Mouse (Mus musculus): ENCODE results near the gene Znhit3. TPM values are rescaled to one million over a fixed set of nuclear protein-coding genes. Genes with fewer than 3 reads are reported as not detected.

Gene Znhit3
- polyA plus RNA-seq, 1 experiment from 2014 or later, result 27.4 TPM

- Histone ChIP-seq H3K36me3 (ENCODE audit: control insufficient read depth, insufficient read depth) (no peaks in the 10 kb centered on the region), H3K4me3 (ENCODE audit: low read depth, low read length) (no peak overlapping the region), H3K27ac (ENCODE audit: low read length) (no peak overlapping the region), H3K4me2 (ENCODE audit: low read depth, low read length) (no peak overlapping the region), H3K9ac (ENCODE audit: low read depth, low read length) (no peak overlapping the region), H3K27me3 (ENCODE audit: control insufficient read depth, insufficient read depth, low read depth, low read length) (peaks cover 15% of the 10 kb centered on the region), H3K4me1 (ENCODE audit: control insufficient read depth, low read depth, low read length) (no peaks in the 10 kb centered on the region; the same call in none of the 2 replicates), H3K9me3 (replicated peaks; ENCODE audit: control insufficient read depth, low read length) (no peaks in the 10 kb centered on the region)
- WGBS (ENCODE audit: insufficient replicate concordance), result 2% methylated on average over 15 of the region's 15 CpGs
- no peak for ATAC-seq (ENCODE audit: low read depth)
Measured at GRCm38 (mm10) chr11:84943948-84944347, 27.8 kb upstream of the Znhit3 start.

DNA sequence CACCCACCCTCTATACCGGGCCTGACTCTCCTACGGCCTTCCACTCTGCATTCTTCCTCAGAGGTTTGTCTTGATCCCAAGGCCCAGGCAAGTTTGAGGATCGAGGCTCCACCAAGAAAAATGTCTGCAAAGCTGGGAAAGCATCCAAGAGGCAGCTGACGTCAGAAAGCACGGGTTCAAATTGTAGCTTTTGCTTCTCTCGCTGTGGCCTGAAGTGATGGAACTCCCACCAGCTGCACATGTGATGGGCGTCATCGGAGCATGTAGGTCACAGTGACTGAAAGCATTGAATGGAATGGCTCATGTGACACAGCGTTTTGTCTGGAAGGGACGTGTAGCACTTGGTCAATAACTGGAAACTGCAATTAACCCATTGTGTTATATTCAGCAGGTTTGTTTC lies 24.0 kb upstream of the Znhit3 start:
- ATAC-seq (ENCODE audit: low read depth), result no peak
- H3K4me2 ChIP-seq (ENCODE audit: low read depth, low read length), result no peak overlapping the region
- H3K27me3 ChIP-seq (ENCODE audit: control insufficient read depth, insufficient read depth, low read depth, low read length), result peaks cover 11% of the 10 kb centered on the region
- WGBS (ENCODE audit: insufficient replicate concordance), result 65% methylated on average over 10 of the region's 10 CpGs
- H3K27ac ChIP-seq (ENCODE audit: low read length), result no peak overlapping the region
- no peaks in the 10 kb centered on the region for H3K9me3 ChIP-seq (replicated peaks; ENCODE audit: control insufficient read depth, low read length)
- H3K4me3 ChIP-seq (ENCODE audit: low read depth, low read length), result no peak overlapping the region
- no peaks in the 10 kb centered on the region for H3K36me3 ChIP-seq (ENCODE audit: control insufficient read depth, insufficient read depth)
- no peaks in the 10 kb centered on the region; the same call in 1 of the 2 replicates for H3K4me1 ChIP-seq (ENCODE audit: control insufficient read depth, low read depth, low read length)
- H3K9ac ChIP-seq (ENCODE audit: low read depth, low read length), result no peak overlapping the region

DNA sequence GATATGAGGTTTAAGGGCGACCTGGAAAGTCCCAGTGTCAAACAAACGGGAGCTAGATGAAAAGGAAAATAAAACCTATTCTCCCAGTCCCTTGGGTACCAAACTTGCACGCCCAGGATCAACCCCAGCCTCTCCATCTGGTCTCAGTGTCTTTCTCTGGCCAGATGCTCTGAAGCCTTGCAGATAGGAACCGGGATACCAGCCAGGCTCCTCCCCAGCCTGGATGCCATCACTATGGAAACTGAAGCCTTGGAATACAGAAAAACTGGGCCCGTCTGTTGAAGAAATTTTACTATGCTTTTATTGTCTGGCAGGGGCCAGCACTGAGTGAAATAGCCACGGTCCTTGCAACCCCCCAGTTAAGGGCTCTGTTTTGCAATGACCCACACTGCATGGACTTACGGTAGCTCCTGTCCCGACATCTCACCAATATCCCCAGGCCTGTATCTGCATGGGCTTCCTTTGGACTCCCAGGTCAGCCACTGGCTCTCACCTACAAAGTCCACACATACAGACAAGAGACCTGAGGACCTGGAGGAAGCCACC lies 23.4 kb upstream of the Znhit3 start:
- H3K36me3 ChIP-seq (ENCODE audit: control insufficient read depth, insufficient read depth), result no peaks in the 10 kb centered on the region
- no peaks in the 10 kb centered on the region for H3K9me3 ChIP-seq (replicated peaks; ENCODE audit: control insufficient read depth, low read length)
- 50% methylated on average over 8 of the region's 8 CpGs for WGBS (ENCODE audit: insufficient replicate concordance)
- H3K4me2 ChIP-seq (ENCODE audit: low read depth, low read length), result no peak overlapping the region
- no peak overlapping the region for H3K4me3 ChIP-seq (ENCODE audit: low read depth, low read length)
- no peaks in the 10 kb centered on the region; the same call in 1 of the 2 replicates for H3K4me1 ChIP-seq (ENCODE audit: control insufficient read depth, low read depth, low read length)
- H3K27me3 ChIP-seq (ENCODE audit: control insufficient read depth, insufficient read depth, low read depth, low read length), result peaks cover 6% of the 10 kb centered on the region
- ATAC-seq (ENCODE audit: low read depth), result no peak
- H3K9ac ChIP-seq (ENCODE audit: low read depth, low read length), result no peak overlapping the region
- no peak overlapping the region for H3K27ac ChIP-seq (ENCODE audit: low read length)

GRCm38 (mm10) chr11:84932261-84932660 lies 16.1 kb upstream of the Znhit3 start:
- Histone ChIP-seq H3K4me3 (ENCODE audit: low read depth, low read length) (no peak overlapping the region), H3K27me3 (ENCODE audit: control insufficient read depth, insufficient read depth, low read depth, low read length) (no peaks in the 10 kb centered on the region), H3K9ac (ENCODE audit: low read depth, low read length) (no peak overlapping the region), H3K27ac (ENCODE audit: low read length) (no peak overlapping the region), H3K4me1 (ENCODE audit: control insufficient read depth, low read depth, low read length) (no peaks in the 10 kb centered on the region), H3K36me3 (ENCODE audit: control insufficient read depth, insufficient read depth) (no peaks in the 10 kb centered on the region), H3K4me2 (ENCODE audit: low read depth, low read length) (no peak overlapping the region), H3K9me3 (replicated peaks; ENCODE audit: control insufficient read depth, low read length) (no peaks in the 10 kb centered on the region)
- WGBS (ENCODE audit: insufficient replicate concordance), result 15% methylated on average over 6 of the region's 6 CpGs
- ATAC-seq (ENCODE audit: low read depth), result no peak

DNA sequence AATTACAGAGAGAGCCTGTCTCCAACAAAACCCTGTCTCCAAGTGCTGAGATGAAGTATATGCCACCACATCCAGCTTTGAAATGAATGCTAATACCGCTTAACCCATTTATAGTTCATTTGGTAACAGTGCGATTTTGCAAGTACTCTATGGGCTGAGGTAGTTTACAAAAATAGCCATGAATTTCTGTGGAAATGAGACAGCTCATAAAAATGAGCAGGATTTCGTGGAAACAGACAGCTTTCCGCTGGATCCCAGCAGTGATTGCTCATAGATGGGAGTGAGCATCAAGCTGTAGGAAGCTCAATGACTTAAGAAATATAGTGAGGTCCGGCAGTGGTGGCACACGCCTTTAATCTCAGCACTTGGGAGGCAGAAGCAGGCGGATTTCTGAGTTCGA lies 4.8 kb upstream of the Znhit3 start:
- 71% methylated on average over 6 of the region's 8 CpGs for WGBS (ENCODE audit: insufficient replicate concordance)
- Histone ChIP-seq H3K4me2 (ENCODE audit: low read depth, low read length) (no peak overlapping the region), H3K9ac (ENCODE audit: low read depth, low read length) (no peak overlapping the region), H3K4me1 (ENCODE audit: control insufficient read depth, low read depth, low read length) (peaks cover 15% of the 10 kb centered on the region), H3K27ac (ENCODE audit: low read length) (no peak overlapping the region), H3K4me3 (ENCODE audit: low read depth, low read length) (no peak overlapping the region), H3K27me3 (ENCODE audit: control insufficient read depth, insufficient read depth, low read depth, low read length) (no peaks in the 10 kb centered on the region), H3K36me3 (ENCODE audit: control insufficient read depth, insufficient read depth) (no peaks in the 10 kb centered on the region), H3K9me3 (replicated peaks; ENCODE audit: control insufficient read depth, low read length) (no peaks in the 10 kb centered on the region)
- ATAC-seq (ENCODE audit: low read depth), result no peak

- no peak overlapping the region for H3K4me3 ChIP-seq (ENCODE audit: low read depth, low read length)
- no peak overlapping the region for H3K27ac ChIP-seq (ENCODE audit: low read length)
- H3K36me3 ChIP-seq (ENCODE audit: control insufficient read depth, insufficient read depth), result no peaks in the 10 kb centered on the region
- no peaks in the 10 kb centered on the region for H3K27me3 ChIP-seq (ENCODE audit: control insufficient read depth, insufficient read depth, low read depth, low read length)
- no peak overlapping the region for H3K9ac ChIP-seq (ENCODE audit: low read depth, low read length)
- peaks cover 21% of the 10 kb centered on the region for H3K4me1 ChIP-seq (ENCODE audit: control insufficient read depth, low read depth, low read length)
- ATAC-seq (ENCODE audit: low read depth), result no peak
- no peaks in the 10 kb centered on the region for H3K9me3 ChIP-seq (replicated peaks; ENCODE audit: control insufficient read depth, low read length)
- 52% methylated on average over 7 of the region's 7 CpGs for WGBS (ENCODE audit: insufficient replicate concordance)
- H3K4me2 ChIP-seq (ENCODE audit: low read depth, low read length), result no peak overlapping the region
Measured at GRCm38 (mm10) chr11:84919951-84920350, 3.8 kb upstream of the Znhit3 start.

GRCm38 (mm10) chr11:84919276-84919675 lies 3.1 kb upstream of the Znhit3 start:
- no peaks in the 10 kb centered on the region for H3K36me3 ChIP-seq (ENCODE audit: control insufficient read depth, insufficient read depth)
- H3K4me2 ChIP-seq (ENCODE audit: low read depth, low read length), result no peak overlapping the region
- H3K27ac ChIP-seq (ENCODE audit: low read length), result no peak overlapping the region
- H3K9me3 ChIP-seq (replicated peaks; ENCODE audit: control insufficient read depth, low read length), result no peaks in the 10 kb centered on the region
- peaks cover 24% of the 10 kb centered on the region for H3K4me1 ChIP-seq (ENCODE audit: control insufficient read depth, low read depth, low read length)
- ATAC-seq (ENCODE audit: low read depth), result no peak
- no peak overlapping the region for H3K4me3 ChIP-seq (ENCODE audit: low read depth, low read length)
- 25% methylated on average over 3 of the region's 3 CpGs for WGBS (ENCODE audit: insufficient replicate concordance)
- H3K9ac ChIP-seq (ENCODE audit: low read depth, low read length), result no peak overlapping the region
- H3K27me3 ChIP-seq (ENCODE audit: control insufficient read depth, insufficient read depth, low read depth, low read length), result no peaks in the 10 kb centered on the region

DNA sequence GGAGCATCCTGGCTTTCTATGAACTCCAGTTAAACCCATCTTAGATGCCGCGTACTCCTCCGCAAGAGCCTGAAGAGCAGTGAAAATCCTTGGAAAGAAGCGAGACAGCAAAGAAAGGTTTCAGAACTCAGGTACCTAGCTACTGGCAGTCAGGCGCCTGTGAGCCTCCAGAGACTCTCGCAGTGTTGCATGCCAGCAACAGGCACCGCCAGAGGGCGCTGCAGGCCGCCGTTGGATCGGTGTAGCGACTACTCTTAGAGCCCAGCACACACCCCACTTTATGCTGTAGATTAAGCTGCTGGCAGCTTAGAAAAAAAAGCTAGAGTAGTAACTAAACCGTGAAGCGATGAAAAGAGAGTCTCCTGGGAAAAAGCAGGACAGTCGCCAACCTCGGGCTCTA lies 2.3 kb upstream of the Znhit3 start:
- Histone ChIP-seq H3K9ac (ENCODE audit: low read depth, low read length) (no peak overlapping the region), H3K4me1 (ENCODE audit: control insufficient read depth, low read depth, low read length) (peaks cover 24% of the 10 kb centered on the region), H3K27ac (ENCODE audit: low read length) (no peak overlapping the region), H3K36me3 (ENCODE audit: control insufficient read depth, insufficient read depth) (no peaks in the 10 kb centered on the region), H3K4me3 (ENCODE audit: low read depth, low read length) (0 out of 2 replicates have a peak overlapping the region, but pooled peaks have one; percentile 5), H3K9me3 (replicated peaks; ENCODE audit: control insufficient read depth, low read length) (no peaks in the 10 kb centered on the region), H3K27me3 (ENCODE audit: control insufficient read depth, insufficient read depth, low read depth, low read length) (no peaks in the 10 kb centered on the region), H3K4me2 (ENCODE audit: low read depth, low read length) (peak overlapping the region; percentile 45)
- ATAC-seq (ENCODE audit: low read depth), result peak; percentile 79
- WGBS (ENCODE audit: insufficient replicate concordance), result 3% methylated on average over 16 of the region's 16 CpGs

- ATAC-seq (ENCODE audit: low read depth), result no peak
- Histone ChIP-seq H3K4me1 (ENCODE audit: control insufficient read depth, low read depth, low read length) (peaks cover 24% of the 10 kb centered on the region), H3K36me3 (ENCODE audit: control insufficient read depth, insufficient read depth) (peaks cover 6% of the 10 kb centered on the region; the same call in 1 of the 2 replicates), H3K4me3 (ENCODE audit: low read depth, low read length) (peak overlapping the region; percentile 80), H3K27me3 (ENCODE audit: control insufficient read depth, insufficient read depth, low read depth, low read length) (no peaks in the 10 kb centered on the region), H3K4me2 (ENCODE audit: low read depth, low read length) (peak overlapping the region; percentile 82), H3K9me3 (replicated peaks; ENCODE audit: control insufficient read depth, low read length) (no peaks in the 10 kb centered on the region), H3K9ac (ENCODE audit: low read depth, low read length) (peak overlapping the region; percentile 73; the same call in 1 of the 2 replicates), H3K27ac (ENCODE audit: low read length) (no peak overlapping the region)
- 54% methylated on average over 7 of the region's 7 CpGs for WGBS (ENCODE audit: insufficient replicate concordance)
Measured at GRCm38 (mm10) chr11:84916703-84917300, 636 bp upstream of the Znhit3 start.

Measured in liver, embryonic 16.5 days (tissue).